Mouse (Mus musculus) ES-E14 (cell line): ENCODE measurements around the gene Rexo5.

Experiments used
- CHD2 ChIP-seq: IDR thresholded peaks from 2 replicates; pipeline ENCODE4 v1.6.1; 2014; ENCODE audit warnings: mild to moderate bottlenecking, low read depth, low read length, inconsistent platforms
- HCFC1 ChIP-seq: IDR thresholded peaks from 2 replicates; pipeline ENCODE4 v1.6.1; 2012; ENCODE audit warnings: low read length, inconsistent platforms, borderline replicate concordance; ENCODE audit not compliant: insufficient read depth
- MAFK ChIP-seq: IDR thresholded peaks from 2 replicates; pipeline ENCODE4 v1.6.1; 2014; ENCODE audit warnings: mild to moderate bottlenecking, low read depth, low read length, inconsistent platforms; ENCODE audit not compliant: insufficient read depth
- ZNF384 ChIP-seq: IDR thresholded peaks from 2 replicates; pipeline ENCODE4 v1.6.1; 2012; ENCODE audit warnings: low read depth, low read length, inconsistent platforms

DNA sequence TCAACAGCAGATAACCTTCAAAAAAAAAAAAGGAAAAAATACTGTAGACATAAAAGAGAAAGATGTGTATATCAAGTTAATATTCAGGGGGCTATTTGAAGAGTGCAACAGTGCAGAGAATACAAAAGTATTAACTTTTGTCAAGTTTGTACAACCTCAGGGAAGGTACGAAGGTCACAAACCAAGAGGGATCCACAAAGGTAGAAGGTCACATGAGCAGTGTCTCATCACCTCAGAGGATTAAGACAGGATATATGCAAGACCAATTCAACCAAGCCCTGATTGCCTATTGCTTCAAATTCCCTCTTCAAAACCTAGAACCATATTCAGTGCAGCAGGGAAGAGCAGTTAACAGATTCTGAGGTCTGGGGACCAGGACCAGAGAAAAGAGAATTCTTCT is 59.4 kb downstream of the Rexo5 start:
- TF ChIP-seq HCFC1: no peak
- no peak for TF ChIP-seq MAFK
- TF ChIP-seq ZNF384: no peak
- no peak for TF ChIP-seq CHD2
